Mouse (Mus musculus) forebrain, postnatal 0 days (tissue): ENCODE measurements at regions not wholly inside any gene's neighbourhood (a gene's known extent, or its start where the extent isn't known, plus 50 kb on each side); places are given as distances from the start of the nearest gene placed in this dataset.
A peak's percentile ranks its signal among the peaks of the same experiment; 100 is the strongest.
"Not testable (repeated sequence)": the region's sequence is repeated elsewhere in the genome, so short reads cannot be mapped to it uniquely, and the experiment has no call there.

Experiments
- ATAC-seq: fragments of 200-750 bp; cut with Nextera tagmentation; 2 replicates; pipeline ENCODE4 v1.8.0; 2017; ENCODE audit warnings: mild to moderate bottlenecking, moderate library complexity
- DNase-seq: peaks from one replicate; pipeline ENCODE4 v3.0.0-alpha.2; 2015
- H3K27ac ChIP-seq: fragments of 300-500 bp; sonication (generic); 2 replicates; pipeline ENCODE4 v1.5.1; 2014; ENCODE audit warnings: low read depth, mild to moderate bottlenecking, antibody characterized with exemption, low read length, moderate library complexity, mixed read lengths
- H3K27me3 ChIP-seq: fragments of 300-500 bp; sonication (generic); 2 replicates; pipeline ENCODE4 v1.6.1; 2014; ENCODE audit warnings: mild to moderate bottlenecking, low read length, mixed read lengths; ENCODE audit not compliant: insufficient read depth
- H3K36me3 ChIP-seq: fragments of 300-500 bp; sonication (generic); 2 replicates; pipeline ENCODE4 v1.6.1; 2014; ENCODE audit warnings: mild to moderate bottlenecking, moderate library complexity; ENCODE audit not compliant: insufficient read depth
- H3K4me1 ChIP-seq: fragments of 300-500 bp; sonication (generic); 2 replicates; pipeline ENCODE4 v1.6.1; 2014; ENCODE audit warnings: antibody characterized with exemption; ENCODE audit not compliant: insufficient read depth
- H3K4me2 ChIP-seq: fragments of 300-500 bp; sonication (generic); 2 replicates; pipeline ENCODE4 v1.6.1; 2014; ENCODE audit warnings: low read depth, mild to moderate bottlenecking, moderate library complexity
- H3K4me3 ChIP-seq: fragments of 300-500 bp; sonication (generic); 2 replicates; pipeline ENCODE4 v1.5.1; 2014; ENCODE audit warnings: low read depth, low read length, mixed read lengths
- H3K9ac ChIP-seq: fragments of 300-500 bp; sonication (generic); 2 replicates; pipeline ENCODE4 v1.6.1; 2014; ENCODE audit warnings: mild to moderate bottlenecking
- H3K9me3 ChIP-seq: fragments of 300-500 bp; sonication (generic); 2 replicates; pipeline ENCODE4 v1.6.1; 2016; ENCODE audit warnings: low read length
- CTCF ChIP-seq: sonication (generic); IDR thresholded peaks from 2 replicates; pipeline ENCODE4 v1.5.1; 2016; ENCODE audit warnings: antibody characterized with exemption, control low read depth, low read depth
- WGBS: fragments of 180-500 bp; shearing (Covaris S2); extraction: QIAGEN DNeasy Blood & Tissue Kit; methylation state at CpG from one replicate; pipeline ENCODE4 v1.1.7; 2014; 5-methylcytosine and 5-hydroxymethylcytosine counted together

- no peak for TF ChIP-seq CTCF
- no peaks in the 10 kb centered on the region for H3K4me1 ChIP-seq
- ATAC-seq: no peak
- DNase-seq: no peak
- no peak overlapping the region for H3K27ac ChIP-seq
- H3K4me2 ChIP-seq: no peak overlapping the region
- no peak overlapping the region for H3K4me3 ChIP-seq
- H3K36me3 ChIP-seq: no peaks in the 10 kb centered on the region
- no peak overlapping the region for H3K9ac ChIP-seq
- H3K27me3 ChIP-seq: no peaks in the 10 kb centered on the region
- H3K9me3 ChIP-seq: no peaks in the 10 kb centered on the region
These were observed 56.0 kb downstream of the Ccdc71l start for GRCm38 (mm10) chr12:32434506-32435002.

- no peaks in the 10 kb centered on the region for H3K4me1 ChIP-seq
- TF ChIP-seq CTCF: no peak
- H3K27me3 ChIP-seq: no peaks in the 10 kb centered on the region
- H3K9ac ChIP-seq: no peak overlapping the region
- ATAC-seq (no peak), DNase-seq (no peak)
- no peaks in the 10 kb centered on the region for H3K9me3 ChIP-seq
- WGBS: 69% methylated on average over 1 of the region's 1 CpGs
- H3K27ac ChIP-seq: no peak overlapping the region
- H3K4me3 ChIP-seq: no peak overlapping the region
- H3K36me3 ChIP-seq: no peaks in the 10 kb centered on the region
- H3K4me2 ChIP-seq: no peak overlapping the region
These were observed 56.6 kb downstream of the Ccdc71l start for GRCm38 (mm10) chr12:32435126-32435525.

GRCm38 (mm10) chr12:32438209-32438608 is 59.7 kb downstream of the Ccdc71l start:
- no peak overlapping the region for H3K4me3 ChIP-seq
- H3K27me3 ChIP-seq: no peaks in the 10 kb centered on the region
- no peaks in the 10 kb centered on the region for H3K9me3 ChIP-seq
- no peaks in the 10 kb centered on the region for H3K4me1 ChIP-seq
- 84% methylated on average over 1 of the region's 1 CpGs for WGBS
- no peak overlapping the region for H3K4me2 ChIP-seq
- DNase-seq: no peak
- no peak overlapping the region for H3K27ac ChIP-seq
- H3K9ac ChIP-seq: no peak overlapping the region
- no peaks in the 10 kb centered on the region for H3K36me3 ChIP-seq
- ATAC-seq: no peak
- no peak for TF ChIP-seq CTCF

DNA sequence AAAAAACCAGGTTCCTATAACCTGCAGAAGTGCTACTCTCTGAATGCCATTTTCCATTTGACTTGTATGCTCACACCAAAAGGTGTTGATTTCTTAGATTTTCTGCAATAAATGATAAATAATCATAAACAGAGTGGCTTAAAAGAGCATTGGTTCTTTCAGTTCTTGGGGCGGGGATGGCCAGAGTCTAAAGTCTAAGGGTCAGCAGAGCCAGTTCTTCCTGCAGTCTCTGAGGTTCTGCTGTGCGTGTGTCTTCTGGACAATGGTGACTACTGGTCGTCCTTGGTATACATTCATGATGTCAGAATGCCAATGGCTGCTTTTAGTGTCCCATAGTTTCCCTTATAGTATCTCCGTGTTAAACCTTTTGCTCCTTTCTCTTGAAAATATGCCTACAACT is 66.3 kb downstream of the Ccdc71l start:
- no peak for TF ChIP-seq CTCF
- ATAC-seq (no peak), DNase-seq (no peak)
- H3K9me3 ChIP-seq: no peaks in the 10 kb centered on the region
- H3K4me3 ChIP-seq: no peak overlapping the region
- WGBS: 87% methylated on average over 4 of the region's 4 CpGs
- H3K36me3 ChIP-seq: no peaks in the 10 kb centered on the region
- no peaks in the 10 kb centered on the region for H3K27me3 ChIP-seq
- no peak overlapping the region for H3K27ac ChIP-seq
- no peak overlapping the region for H3K9ac ChIP-seq
- H3K4me2 ChIP-seq: no peak overlapping the region
- H3K4me1 ChIP-seq: no peaks in the 10 kb centered on the region

DNA sequence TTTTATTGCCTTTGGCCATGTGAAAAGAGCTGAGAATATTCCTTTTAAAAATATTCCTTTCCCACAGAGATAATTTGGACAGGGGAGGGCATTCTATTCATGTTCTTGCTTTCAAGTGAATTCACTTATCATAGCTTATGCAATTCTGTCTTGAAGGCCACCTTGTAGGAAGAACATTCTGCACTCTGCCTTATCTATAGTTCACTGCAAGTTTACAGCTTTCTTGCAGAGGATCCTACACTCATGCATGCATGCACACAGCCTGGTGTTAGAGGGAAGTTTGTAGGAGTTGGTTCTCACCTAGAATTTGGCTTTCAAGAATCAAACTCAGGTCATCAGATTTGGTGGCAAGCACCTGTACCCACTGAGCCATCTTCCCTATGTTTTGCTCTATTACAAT is 67.4 kb downstream of the Ccdc71l start:
- no peaks in the 10 kb centered on the region for H3K4me1 ChIP-seq
- DNase-seq: no peak
- no peak overlapping the region for H3K9ac ChIP-seq
- no peaks in the 10 kb centered on the region for H3K9me3 ChIP-seq
- no peaks in the 10 kb centered on the region for H3K36me3 ChIP-seq
- no peak overlapping the region for H3K4me3 ChIP-seq
- H3K27ac ChIP-seq: no peak overlapping the region
- no peak for ATAC-seq
- H3K4me2 ChIP-seq: no peak overlapping the region
- TF ChIP-seq CTCF: no peak
- no peaks in the 10 kb centered on the region for H3K27me3 ChIP-seq

GRCm38 (mm10) chr12:32449373-32449772 is 70.9 kb downstream of the Ccdc71l start:
- no peaks in the 10 kb centered on the region for H3K36me3 ChIP-seq
- TF ChIP-seq CTCF: no peak
- ATAC-seq: no peak
- no peak overlapping the region for H3K9ac ChIP-seq
- H3K4me3 ChIP-seq: no peak overlapping the region
- H3K27me3 ChIP-seq: no peaks in the 10 kb centered on the region
- no peak overlapping the region for H3K4me2 ChIP-seq
- no peaks in the 10 kb centered on the region for H3K9me3 ChIP-seq
- DNase-seq: no peak
- H3K27ac ChIP-seq: no peak overlapping the region
- H3K4me1 ChIP-seq: no peaks in the 10 kb centered on the region

DNA sequence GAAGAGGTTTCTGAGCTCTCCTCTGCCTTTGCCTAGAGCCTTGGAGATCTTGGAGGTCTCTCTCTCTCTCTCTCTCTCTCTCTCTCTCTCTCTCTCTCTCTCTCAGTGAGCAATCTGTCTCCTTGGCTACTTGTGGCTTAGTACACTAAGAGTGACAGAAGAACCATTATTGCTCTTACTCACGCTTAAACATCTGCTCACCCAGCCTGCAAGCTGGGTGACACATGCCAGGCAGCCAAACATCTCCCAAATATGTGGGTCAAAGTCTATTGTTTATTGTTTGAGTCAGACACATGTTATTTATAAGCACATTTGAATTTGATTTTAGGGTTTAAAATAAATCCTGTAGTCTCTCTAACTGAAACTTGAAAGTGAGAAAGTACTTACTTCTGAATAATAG is 72.7 kb downstream of the Ccdc71l start:
- no peak overlapping the region for H3K9ac ChIP-seq
- H3K36me3 ChIP-seq: no peaks in the 10 kb centered on the region
- H3K4me1 ChIP-seq: no peaks in the 10 kb centered on the region
- WGBS: 35% methylated on average over 1 of the region's 1 CpGs
- no peak overlapping the region for H3K27ac ChIP-seq
- H3K9me3 ChIP-seq: no peaks in the 10 kb centered on the region
- H3K4me2 ChIP-seq: no peak overlapping the region
- ATAC-seq (no peak), DNase-seq (no peak)
- no peak for TF ChIP-seq CTCF
- no peak overlapping the region for H3K4me3 ChIP-seq
- H3K27me3 ChIP-seq: no peaks in the 10 kb centered on the region

DNA sequence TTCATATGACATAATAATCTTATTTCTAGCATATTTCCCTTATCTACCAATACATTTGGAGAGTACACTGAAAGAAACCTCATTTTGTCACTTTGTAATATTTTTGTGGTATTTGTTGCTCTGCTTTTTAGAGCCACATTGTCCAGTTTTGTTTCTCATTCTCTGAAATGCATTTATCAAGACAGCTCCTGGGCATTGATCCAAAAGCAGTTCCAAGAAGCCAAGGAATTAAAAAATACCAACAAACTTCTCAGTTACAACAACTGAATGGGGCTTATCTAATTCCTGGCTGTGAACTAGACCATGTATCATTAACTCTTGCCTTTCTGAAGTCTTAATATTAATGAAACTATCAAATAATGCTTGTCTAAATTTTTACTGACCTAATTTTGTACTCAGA is 76.3 kb downstream of the Ccdc71l start:
- H3K27me3 ChIP-seq: no peaks in the 10 kb centered on the region
- H3K4me1 ChIP-seq: no peaks in the 10 kb centered on the region
- H3K9me3 ChIP-seq: no peaks in the 10 kb centered on the region
- DNase-seq (peak; percentile 51), ATAC-seq (no peak)
- H3K4me2 ChIP-seq: no peak overlapping the region
- H3K36me3 ChIP-seq: no peaks in the 10 kb centered on the region
- TF ChIP-seq CTCF: no peak
- H3K4me3 ChIP-seq: no peak overlapping the region
- no peak overlapping the region for H3K9ac ChIP-seq
- H3K27ac ChIP-seq: no peak overlapping the region

DNA sequence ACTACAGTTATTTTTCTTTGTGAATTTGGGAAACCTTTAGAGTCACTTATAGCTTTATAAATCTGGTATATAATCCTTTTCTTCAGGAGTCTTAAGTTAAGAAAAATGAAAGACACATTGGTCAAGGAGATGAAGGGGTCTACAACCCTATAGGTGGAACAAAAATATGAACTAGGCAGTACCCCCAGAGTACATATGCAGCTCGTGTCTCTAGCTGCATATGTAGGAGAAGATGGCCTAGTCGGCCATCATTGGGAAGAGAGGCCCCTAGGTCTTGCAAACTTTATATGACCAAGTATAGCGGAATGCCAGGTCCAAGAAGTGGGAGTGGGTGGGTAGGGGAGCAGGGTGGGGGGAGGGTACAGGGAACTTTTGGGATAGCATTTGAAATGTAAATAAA is 76.7 kb downstream of the Ccdc71l start:
- not testable (repeated sequence) for H3K27ac ChIP-seq, H3K4me3 ChIP-seq, ATAC-seq, H3K4me1 ChIP-seq, H3K36me3 ChIP-seq, H3K9me3 ChIP-seq, DNase-seq, H3K27me3 ChIP-seq, H3K9ac ChIP-seq, H3K4me2 ChIP-seq
- 86% methylated on average over 3 of the region's 3 CpGs for WGBS
